18 mouse cellular contexts compared by ENCODE assay signal in the genomic region with DNA sequence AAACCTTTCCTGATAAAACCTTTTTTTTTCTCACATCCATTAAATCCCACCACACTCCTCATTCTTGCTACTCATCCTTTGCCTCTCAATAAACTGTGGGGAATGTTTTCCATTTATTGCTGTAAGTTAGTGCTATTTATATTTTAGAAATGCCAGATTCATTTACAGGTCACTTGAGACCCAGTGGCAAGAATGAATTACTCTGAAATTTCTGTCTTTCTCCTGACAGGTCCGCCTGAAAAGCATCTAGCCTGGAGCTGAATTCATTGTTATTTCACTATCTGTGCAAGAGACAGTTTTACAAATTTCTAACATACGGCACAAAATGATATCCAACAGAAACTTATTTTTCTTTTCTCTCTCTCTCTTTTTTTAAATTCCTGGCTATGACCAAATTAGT.
DNase-seq lines count a peak whose midpoint lies in the region; ATAC-seq and TF ChIP-seq lines count a peak whose summit lies in the region.
"Had no signal": no experiment of that assay in that cellular context is flagged by ENCODE, and none has a peak within 500 bp of the region (broad histone marks: within the 10 kb centered on the region; RNA-seq: fewer than 3 reads in every experiment).

No protein-coding gene starts in this region.

- no peak overlapping the region for H3K9ac ChIP-seq in midbrain, embryonic 13.5 days (replicated peaks)
- H3K9ac ChIP-seq in midbrain, embryonic 11.5 days (ENCODE audit: low read length), result no peak overlapping the region
- H3K9ac ChIP-seq in midbrain, embryonic 15.5 days, result no peak overlapping the region
- no peak overlapping the region for H3K9ac ChIP-seq in midbrain, postnatal 0 days (replicated peaks; ENCODE audit: low read length, poor library complexity, severe bottlenecking)
- no peak overlapping the region for H3K9ac ChIP-seq in midbrain, embryonic 16.5 days (ENCODE audit: low read depth, low read length)
- H3K9ac ChIP-seq: embryonic facial prominence, embryonic 12.5 days had no signal

- no peak overlapping the region for H3K4me3 ChIP-seq in midbrain, embryonic 13.5 days (replicated peaks)
- H3K4me3 ChIP-seq in midbrain, embryonic 11.5 days (ENCODE audit: low read depth, low read length), result no peak overlapping the region
- H3K4me3 ChIP-seq in midbrain, embryonic 15.5 days, result no peak overlapping the region
- no peak overlapping the region for H3K4me3 ChIP-seq in midbrain, postnatal 0 days (ENCODE audit: low read depth, low read length)
- H3K4me3 ChIP-seq in midbrain, embryonic 16.5 days (ENCODE audit: low read depth, low read length), result no peak overlapping the region
- H3K4me3 ChIP-seq: embryonic facial prominence, embryonic 10.5 days; embryonic facial prominence, embryonic 12.5 days had no signal

- no peaks in the 10 kb centered on the region; the same call in 1 of the 2 replicates for H3K4me1 ChIP-seq in midbrain, embryonic 13.5 days (replicated peaks)
- no peaks in the 10 kb centered on the region for H3K4me1 ChIP-seq in midbrain, embryonic 11.5 days (ENCODE audit: control insufficient read depth, insufficient read depth, low read length)
- H3K4me1 ChIP-seq in midbrain, embryonic 15.5 days, result peaks cover 3% of the 10 kb centered on the region; the same call in 1 of the 2 replicates
- H3K4me1 ChIP-seq in midbrain, postnatal 0 days (ENCODE audit: insufficient read depth, low read length), result no peaks in the 10 kb centered on the region
- 0 out of 2 replicates have a peak, but pooled peaks cover 2% of the 10 kb centered on the region for H3K4me1 ChIP-seq in midbrain, embryonic 16.5 days (ENCODE audit: control insufficient read depth, insufficient read depth, low read length)
- H3K4me1 ChIP-seq: embryonic facial prominence, embryonic 10.5 days; embryonic facial prominence, embryonic 12.5 days had no signal

- no peak overlapping the region for H3K4me2 ChIP-seq in midbrain, embryonic 13.5 days (replicated peaks)
- no peak overlapping the region for H3K4me2 ChIP-seq in midbrain, embryonic 11.5 days
- no peak overlapping the region for H3K4me2 ChIP-seq in midbrain, embryonic 15.5 days
- no peak overlapping the region for H3K4me2 ChIP-seq in midbrain, postnatal 0 days (ENCODE audit: low read depth, low read length, poor library complexity, severe bottlenecking)
- H3K4me2 ChIP-seq in midbrain, embryonic 16.5 days (ENCODE audit: low read length), result no peak overlapping the region
- H3K4me2 ChIP-seq: embryonic facial prominence, embryonic 12.5 days had no signal

- no peaks in the 10 kb centered on the region for H3K9me3 ChIP-seq in midbrain, embryonic 13.5 days
- H3K9me3 ChIP-seq in midbrain, embryonic 11.5 days (ENCODE audit: control insufficient read depth, low read length), result no peaks in the 10 kb centered on the region
- no peaks in the 10 kb centered on the region for H3K9me3 ChIP-seq in midbrain, embryonic 15.5 days
- H3K9me3 ChIP-seq in midbrain, postnatal 0 days (ENCODE audit: low read length), result no peaks in the 10 kb centered on the region
- no peaks in the 10 kb centered on the region for H3K9me3 ChIP-seq in midbrain, embryonic 16.5 days (replicated peaks; ENCODE audit: control insufficient read depth, low read length, poor library complexity, severe bottlenecking)
- H3K9me3 ChIP-seq: embryonic facial prominence, embryonic 10.5 days; embryonic facial prominence, embryonic 12.5 days had no signal

- no peak for DNase-seq in midbrain, embryonic 11.5 days (ENCODE audit: low spot score, missing footprints)
- DNase-seq in midbrain, postnatal 0 days (ENCODE audit: low spot score), result no peak
- DNase-seq in brain, embryonic 14.5 days (ENCODE audit: low read depth), result peak; percentile 39
- DNase-seq in layer of hippocampus, adult 18-20 months (ENCODE audit: low spot score in 2 of 2), result no peak
- DNase-seq: adrenal gland, adult 2 months; adrenal gland, postnatal 10 days; adrenal gland, postnatal 25 days; cerebellum, adult 11-12 months; cerebellum, adult 2 months; cerebellum, adult 9-10 months; cerebellum, postnatal 25 days had no signal

- no peak for ATAC-seq in midbrain, embryonic 13.5 days
- ATAC-seq in midbrain, embryonic 11.5 days (ENCODE audit: low FRiP score), result no peak
- peak; percentile 77 for ATAC-seq in midbrain, embryonic 15.5 days (replicated peaks)
- no peak for ATAC-seq in midbrain, postnatal 0 days (ENCODE audit: low FRiP score)
- ATAC-seq in midbrain, embryonic 16.5 days, result peak; percentile 80
- ATAC-seq: forebrain, embryonic 14.5 days; forebrain, embryonic 16.5 days had no signal

- TF ChIP-seq CTCF in midbrain, postnatal 0 days (IDR thresholded peaks at IDR 0.05), result no peak
- TF ChIP-seq CTCF in brain, embryonic 14.5 days (IDR thresholded peaks at IDR 0.05; ENCODE audit: borderline replicate concordance, extremely low read depth, insufficient read depth, insufficient read length), result no peak

- no peak for TF ChIP-seq POLR2A in brain, embryonic 14.5 days (IDR thresholded peaks at IDR 0.05; ENCODE audit: borderline replicate concordance, extremely low read depth, insufficient read depth, insufficient read length, poor library complexity, severe bottlenecking)

- 55% methylated on average over 2 of the region's 2 CpGs for WGBS in midbrain, embryonic 13.5 days
- WGBS in midbrain, embryonic 11.5 days, result 76% methylated on average over 2 of the region's 2 CpGs
- 59% methylated on average over 2 of the region's 2 CpGs for WGBS in midbrain, embryonic 15.5 days
- 40% methylated on average over 2 of the region's 2 CpGs for WGBS in midbrain, postnatal 0 days
- WGBS in midbrain, embryonic 16.5 days, result 50% methylated on average over 2 of the region's 2 CpGs

- 0 out of 2 replicates have a peak overlapping the region, but pooled peaks have one; percentile 19 for H3K27ac ChIP-seq in midbrain, embryonic 13.5 days
- H3K27ac ChIP-seq in midbrain, embryonic 11.5 days (ENCODE audit: low read depth, low read length), result no peak overlapping the region
- peak overlapping the region; percentile 45; the same call in 1 of the 2 replicates for H3K27ac ChIP-seq in midbrain, embryonic 15.5 days
- no peak overlapping the region for H3K27ac ChIP-seq in midbrain, postnatal 0 days (ENCODE audit: low read depth, low read length)
- peak overlapping the region; percentile 59; the same call in 1 of the 2 replicates for H3K27ac ChIP-seq in midbrain, embryonic 16.5 days (ENCODE audit: low read length)
- H3K27ac ChIP-seq: embryonic facial prominence, embryonic 10.5 days; embryonic facial prominence, embryonic 12.5 days had no signal

- no peaks in the 10 kb centered on the region for H3K27me3 ChIP-seq in midbrain, embryonic 13.5 days
- no peaks in the 10 kb centered on the region for H3K27me3 ChIP-seq in midbrain, embryonic 11.5 days (ENCODE audit: control insufficient read depth, insufficient read depth, low read length)
- no peaks in the 10 kb centered on the region for H3K27me3 ChIP-seq in midbrain, embryonic 15.5 days (replicated peaks)
- H3K27me3 ChIP-seq in midbrain, postnatal 0 days (ENCODE audit: insufficient read depth, low read length), result no peaks in the 10 kb centered on the region
- H3K27me3 ChIP-seq in midbrain, embryonic 16.5 days (ENCODE audit: control insufficient read depth, insufficient read depth, low read depth, low read length), result no peaks in the 10 kb centered on the region
- H3K27me3 ChIP-seq: embryonic facial prominence, embryonic 12.5 days had no signal

- H3K36me3 ChIP-seq in midbrain, embryonic 13.5 days, result no peaks in the 10 kb centered on the region
- H3K36me3 ChIP-seq in midbrain, embryonic 11.5 days (ENCODE audit: control insufficient read depth, insufficient read depth, low read length), result no peaks in the 10 kb centered on the region
- H3K36me3 ChIP-seq in midbrain, embryonic 15.5 days (replicated peaks), result no peaks in the 10 kb centered on the region
- H3K36me3 ChIP-seq in midbrain, postnatal 0 days (ENCODE audit: insufficient read depth, low read length), result no peaks in the 10 kb centered on the region
- H3K36me3 ChIP-seq in midbrain, embryonic 16.5 days (ENCODE audit: control insufficient read depth, insufficient read depth, low read length), result no peaks in the 10 kb centered on the region
- H3K36me3 ChIP-seq: embryonic facial prominence, embryonic 10.5 days; embryonic facial prominence, embryonic 12.5 days had no signal

Comparison
In these comparisons a context has a peak if more than half of its experiments do, and no peak if none do; other contexts are left out.
1. ATAC-seq: peak in midbrain, embryonic 15.5 days (single experiment) and midbrain, embryonic 16.5 days (single experiment); none in midbrain, embryonic 13.5 days (single experiment), midbrain, embryonic 11.5 days (single experiment) and midbrain, postnatal 0 days (single experiment).
2. H3K27ac ChIP-seq: peak in midbrain, embryonic 13.5 days (single experiment), midbrain, embryonic 15.5 days (single experiment) and midbrain, embryonic 16.5 days (single experiment); none in midbrain, embryonic 11.5 days (single experiment) and midbrain, postnatal 0 days (single experiment).